Mouse (Mus musculus) midbrain, embryonic 15.5 days (tissue): Measurements from ENCODE around the gene BC049352. TPM values are rescaled to one million over a fixed set of nuclear protein-coding genes. Genes with fewer than 3 reads are reported as not detected.

Experiments used
- ATAC-seq: fragments of 200-750 bp; cut with Nextera tagmentation; replicated peaks from 2 replicates; pipeline ENCODE4 v1.8.0; 2017; ENCODE audit warnings: moderate TSS enrichment
- H3K27ac ChIP-seq: fragments of 300-500 bp; sonication (generic); 2 replicates; pipeline ENCODE4 v1.5.1; 2015; ENCODE audit warnings: mild to moderate bottlenecking, inconsistent platforms
- H3K27me3 ChIP-seq: fragments of 300-500 bp; sonication (generic); replicated peaks from 2 replicates; pipeline ENCODE4 v1.6.1; 2015; ENCODE audit warnings: inconsistent platforms
- H3K36me3 ChIP-seq: fragments of 300-500 bp; sonication (generic); replicated peaks from 2 replicates; pipeline ENCODE4 v1.6.1; 2015; ENCODE audit warnings: inconsistent platforms
- H3K4me1 ChIP-seq: fragments of 300-500 bp; sonication (generic); 2 replicates; pipeline ENCODE4 v1.6.1; 2015; ENCODE audit warnings: inconsistent platforms
- H3K4me2 ChIP-seq: fragments of 300-500 bp; sonication (generic); 2 replicates; pipeline ENCODE4 v1.6.1; 2015; ENCODE audit warnings: inconsistent platforms, mild to moderate bottlenecking, moderate library complexity
- H3K4me3 ChIP-seq: fragments of 300-500 bp; sonication (generic); 2 replicates; pipeline ENCODE4 v1.5.1; 2015; ENCODE audit warnings: mild to moderate bottlenecking, inconsistent platforms
- H3K9ac ChIP-seq: fragments of 300-500 bp; sonication (generic); 2 replicates; pipeline ENCODE4 v1.6.1; 2015; ENCODE audit warnings: mild to moderate bottlenecking, inconsistent platforms
- H3K9me3 ChIP-seq: fragments of 300-500 bp; sonication (generic); 2 replicates; pipeline ENCODE4 v1.6.1; 2016; ENCODE audit warnings: inconsistent platforms
- WGBS: fragments of 180-500 bp; shearing (Covaris S2); methylation state at CpG from one replicate; pipeline ENCODE4 v1.1.7; 2015; ENCODE audit warnings: mixed read lengths; 5-methylcytosine and 5-hydroxymethylcytosine counted together
- polyA plus RNA-seq: library from polyadenylated mRNA; unstranded; fragments of >200 nt; fragmentation: Nextera tagmentation; extraction: Ambion mirVana; gene quantifications from 2 replicates; pipeline ENCODE4 v1.2.1, GENCODE M21; 2015

BC049352 gene
- polyA plus RNA-seq, 1 experiment from 2014 or later: not detected

DNA sequence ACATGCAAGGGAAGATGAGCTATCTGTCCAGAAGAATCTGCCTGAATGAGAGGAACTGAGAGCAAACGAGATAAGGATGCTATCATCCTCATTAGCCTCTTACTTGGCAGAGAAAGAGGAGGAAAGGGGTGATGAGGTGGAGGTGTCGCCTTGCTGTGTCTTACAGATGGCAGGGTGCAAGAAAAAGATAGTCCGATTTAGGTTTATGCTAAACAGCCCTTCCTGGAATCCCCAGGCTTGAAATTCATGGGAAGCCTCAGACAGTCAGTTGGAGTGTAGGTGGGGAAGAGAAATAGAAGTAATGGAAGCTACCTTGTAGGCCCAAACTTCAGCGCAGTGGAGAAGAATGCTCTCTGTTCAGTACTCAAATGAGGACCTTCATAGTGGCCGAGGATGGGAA is 13.9 kb upstream of the BC049352 start:
- Histone ChIP-seq H3K4me3 (no peak overlapping the region), H3K27me3 (no peaks in the 10 kb centered on the region), H3K27ac (no peak overlapping the region), H3K4me2 (no peak overlapping the region), H3K36me3 (no peaks in the 10 kb centered on the region), H3K9me3 (no peaks in the 10 kb centered on the region), H3K9ac (no peak overlapping the region), H3K4me1 (no peaks in the 10 kb centered on the region)
- no peak for ATAC-seq
- WGBS: 75% methylated on average over 5 of the region's 5 CpGs

- H3K4me3 ChIP-seq: no peak overlapping the region
- no peaks in the 10 kb centered on the region for H3K27me3 ChIP-seq
- H3K9me3 ChIP-seq: no peaks in the 10 kb centered on the region
- no peak for ATAC-seq
- no peak overlapping the region for H3K27ac ChIP-seq
- no peaks in the 10 kb centered on the region for H3K4me1 ChIP-seq
- H3K36me3 ChIP-seq: no peaks in the 10 kb centered on the region
- WGBS: 91% methylated on average over 5 of the region's 5 CpGs
- no peak overlapping the region for H3K4me2 ChIP-seq
- H3K9ac ChIP-seq: no peak overlapping the region
Measured at GRCm38 (mm10) chr9:45170150-45170549, 11.7 kb upstream of the BC049352 start.

DNA sequence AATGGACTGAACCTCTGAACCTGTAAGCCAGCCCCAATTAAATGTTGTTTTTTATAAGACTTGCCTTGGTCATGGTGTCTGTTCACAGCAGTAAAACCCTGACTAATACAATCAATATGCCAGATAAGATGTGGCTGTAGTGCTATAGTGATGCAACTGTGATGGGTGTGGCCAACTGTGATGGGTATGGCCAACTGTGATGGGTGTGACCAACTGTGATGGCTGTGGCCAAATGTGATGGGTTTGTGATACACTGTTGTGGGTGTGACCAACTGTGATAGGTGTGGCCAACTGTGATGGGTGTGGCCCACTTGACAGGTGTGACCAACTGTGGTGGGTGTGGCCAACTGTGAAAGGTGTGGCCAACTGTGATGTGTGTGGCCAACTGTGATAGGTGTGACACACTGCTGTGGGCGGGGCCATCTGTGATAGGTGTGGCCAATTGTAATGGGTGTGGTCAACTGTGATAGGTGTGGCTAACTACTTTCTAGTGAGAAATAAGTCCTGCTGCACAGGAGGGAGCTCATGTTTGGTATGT is 10.7 kb upstream of the BC049352 start:
- H3K27me3 ChIP-seq: no peaks in the 10 kb centered on the region
- no peak overlapping the region for H3K4me2 ChIP-seq
- WGBS: 88% methylated on average over 1 of the region's 1 CpGs
- H3K4me1 ChIP-seq: no peaks in the 10 kb centered on the region
- no peak overlapping the region for H3K27ac ChIP-seq
- H3K9me3 ChIP-seq: no peaks in the 10 kb centered on the region
- no peak overlapping the region for H3K9ac ChIP-seq
- no peak overlapping the region for H3K4me3 ChIP-seq
- H3K36me3 ChIP-seq: no peaks in the 10 kb centered on the region
- no peak for ATAC-seq

DNA sequence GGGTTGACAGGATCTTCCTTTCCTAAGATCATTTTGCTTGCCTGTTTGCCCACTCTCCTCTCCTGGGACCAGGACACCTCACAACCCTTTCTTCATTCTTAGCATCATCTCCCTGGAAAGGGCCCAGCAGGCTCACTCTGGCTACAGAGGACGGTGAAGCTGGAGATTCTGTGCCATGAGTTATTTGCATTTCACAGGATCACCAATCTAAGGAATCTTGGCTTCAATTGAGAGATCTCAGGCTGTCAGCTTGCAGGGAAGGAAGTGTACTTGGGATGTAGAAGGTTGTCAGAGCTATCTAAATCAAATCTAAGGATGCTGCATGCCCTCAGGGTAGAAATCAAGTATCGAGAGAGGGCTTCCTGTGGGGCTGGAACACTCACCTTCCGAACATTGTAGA is 8.3 kb upstream of the BC049352 start:
- Histone ChIP-seq H3K4me1 (no peaks in the 10 kb centered on the region), H3K27ac (no peak overlapping the region), H3K36me3 (no peaks in the 10 kb centered on the region), H3K9ac (no peak overlapping the region), H3K9me3 (no peaks in the 10 kb centered on the region), H3K27me3 (no peaks in the 10 kb centered on the region), H3K4me3 (no peak overlapping the region), H3K4me2 (no peak overlapping the region)
- 69% methylated on average over 3 of the region's 3 CpGs for WGBS
- ATAC-seq: no peak

- no peak overlapping the region for H3K9ac ChIP-seq
- no peak overlapping the region for H3K4me3 ChIP-seq
- H3K27me3 ChIP-seq: no peaks in the 10 kb centered on the region
- no peak overlapping the region for H3K4me2 ChIP-seq
- ATAC-seq: no peak
- no peak overlapping the region for H3K27ac ChIP-seq
- no peaks in the 10 kb centered on the region for H3K4me1 ChIP-seq
- WGBS: 85% methylated on average over 5 of the region's 5 CpGs
- no peaks in the 10 kb centered on the region for H3K36me3 ChIP-seq
- no peaks in the 10 kb centered on the region for H3K9me3 ChIP-seq
Measured at GRCm38 (mm10) chr9:45179282-45179681, 2.5 kb upstream of the BC049352 start.

GRCm38 (mm10) chr9:45182521-45182920 is 714 bp downstream of the BC049352 start:
- H3K27ac ChIP-seq: no peak overlapping the region
- no peaks in the 10 kb centered on the region for H3K4me1 ChIP-seq
- H3K4me3 ChIP-seq: no peak overlapping the region
- no peak overlapping the region for H3K9ac ChIP-seq
- no peaks in the 10 kb centered on the region for H3K9me3 ChIP-seq
- H3K36me3 ChIP-seq: no peaks in the 10 kb centered on the region
- ATAC-seq: no peak
- H3K27me3 ChIP-seq: no peaks in the 10 kb centered on the region
- WGBS: 66% methylated on average over 3 of the region's 3 CpGs
- H3K4me2 ChIP-seq: no peak overlapping the region

- WGBS: 88% methylated on average over 6 of the region's 6 CpGs
- Histone ChIP-seq H3K9ac (no peak overlapping the region), H3K27me3 (no peaks in the 10 kb centered on the region), H3K9me3 (no peaks in the 10 kb centered on the region), H3K4me1 (no peaks in the 10 kb centered on the region), H3K4me2 (no peak overlapping the region), H3K4me3 (no peak overlapping the region), H3K27ac (no peak overlapping the region), H3K36me3 (no peaks in the 10 kb centered on the region)
- no peak for ATAC-seq
Measured at GRCm38 (mm10) chr9:45183266-45183665, 1.5 kb downstream of the BC049352 start.

DNA sequence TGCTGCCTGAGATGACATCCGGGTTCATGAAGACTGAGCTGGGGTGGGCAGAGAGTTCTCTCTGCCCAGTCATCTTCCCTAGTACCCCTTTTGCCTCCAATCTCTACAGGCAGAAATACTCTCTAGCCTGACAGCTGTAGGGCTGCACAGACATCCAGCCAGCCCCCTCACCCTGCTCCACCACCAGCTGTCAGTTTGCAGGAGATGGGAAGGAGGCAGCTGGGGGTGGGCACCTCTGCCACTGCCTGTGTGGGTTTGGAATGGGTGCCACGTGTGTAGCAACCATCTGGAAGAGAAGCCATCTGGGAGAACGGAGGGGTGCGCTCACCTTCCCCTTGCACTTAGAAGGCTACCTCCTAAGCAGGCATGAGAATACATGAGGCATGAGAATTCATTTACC is 3.4 kb downstream of the BC049352 start:
- no peak for ATAC-seq
- no peaks in the 10 kb centered on the region for H3K4me1 ChIP-seq
- no peak overlapping the region for H3K9ac ChIP-seq
- H3K4me2 ChIP-seq: no peak overlapping the region
- H3K4me3 ChIP-seq: no peak overlapping the region
- no peaks in the 10 kb centered on the region for H3K9me3 ChIP-seq
- 88% methylated on average over 4 of the region's 4 CpGs for WGBS
- no peaks in the 10 kb centered on the region for H3K27me3 ChIP-seq
- no peaks in the 10 kb centered on the region for H3K36me3 ChIP-seq
- H3K27ac ChIP-seq: no peak overlapping the region

- Histone ChIP-seq H3K27me3 (no peaks in the 10 kb centered on the region), H3K4me3 (no peak overlapping the region), H3K9me3 (no peaks in the 10 kb centered on the region), H3K27ac (no peak overlapping the region), H3K36me3 (no peaks in the 10 kb centered on the region), H3K9ac (no peak overlapping the region), H3K4me2 (no peak overlapping the region), H3K4me1 (no peaks in the 10 kb centered on the region)
- 90% methylated on average over 10 of the region's 10 CpGs for WGBS
- ATAC-seq: no peak
Measured at GRCm38 (mm10) chr9:45188570-45189563, 7.1 kb downstream of the BC049352 start.

DNA sequence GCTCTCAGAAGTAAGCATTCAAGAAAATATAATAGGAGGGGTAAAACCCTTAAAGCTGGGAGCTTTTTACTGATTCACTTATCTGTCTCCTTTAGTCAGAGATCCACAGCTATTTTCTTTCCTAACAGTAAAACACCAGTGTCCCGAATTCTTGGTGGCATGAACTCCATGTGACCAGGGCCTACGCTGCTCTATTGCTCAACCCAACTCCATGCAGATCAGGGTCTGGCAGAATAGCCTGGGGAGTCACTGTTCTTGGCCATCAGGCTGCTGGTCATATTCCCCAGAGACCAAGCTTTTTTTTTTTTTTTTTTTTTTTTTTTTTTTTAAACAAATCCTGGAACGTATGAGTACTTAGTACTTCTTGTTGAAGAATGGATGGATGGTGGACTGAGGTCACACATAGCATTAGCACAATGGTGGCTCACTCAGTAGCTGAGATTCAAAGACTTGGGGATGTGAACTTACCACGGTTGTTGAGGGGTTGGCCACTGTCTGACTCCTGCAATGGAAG is 7.9 kb downstream of the BC049352 start:
- Histone ChIP-seq H3K4me3 (no peak overlapping the region), H3K4me2 (no peak overlapping the region), H3K36me3 (no peaks in the 10 kb centered on the region), H3K9me3 (no peaks in the 10 kb centered on the region), H3K9ac (no peak overlapping the region), H3K4me1 (no peaks in the 10 kb centered on the region), H3K27ac (no peak overlapping the region), H3K27me3 (no peaks in the 10 kb centered on the region)
- ATAC-seq: no peak
- WGBS: 85% methylated on average over 4 of the region's 4 CpGs

- Histone ChIP-seq H3K27ac (no peak overlapping the region), H3K36me3 (no peaks in the 10 kb centered on the region), H3K4me2 (no peak overlapping the region), H3K9me3 (no peaks in the 10 kb centered on the region), H3K27me3 (no peaks in the 10 kb centered on the region), H3K4me1 (no peaks in the 10 kb centered on the region), H3K9ac (no peak overlapping the region), H3K4me3 (no peak overlapping the region)
- ATAC-seq: no peak
- WGBS: 70% methylated on average over 4 of the region's 4 CpGs
Measured at GRCm38 (mm10) chr9:45195468-45195867, 13.7 kb downstream of the BC049352 start.

- WGBS: 72% methylated on average over 8 of the region's 8 CpGs
- no peak overlapping the region for H3K9ac ChIP-seq
- H3K4me1 ChIP-seq: no peaks in the 10 kb centered on the region
- H3K27me3 ChIP-seq: no peaks in the 10 kb centered on the region
- H3K4me3 ChIP-seq: no peak overlapping the region
- H3K36me3 ChIP-seq: no peaks in the 10 kb centered on the region
- no peak overlapping the region for H3K4me2 ChIP-seq
- no peak for ATAC-seq
- H3K27ac ChIP-seq: no peak overlapping the region
- no peaks in the 10 kb centered on the region for H3K9me3 ChIP-seq
Measured at GRCm38 (mm10) chr9:45196125-45196830, 14.5 kb downstream of the BC049352 start.
